ENCODE assay signal across 10 mouse cellular contexts in the genomic region with DNA sequence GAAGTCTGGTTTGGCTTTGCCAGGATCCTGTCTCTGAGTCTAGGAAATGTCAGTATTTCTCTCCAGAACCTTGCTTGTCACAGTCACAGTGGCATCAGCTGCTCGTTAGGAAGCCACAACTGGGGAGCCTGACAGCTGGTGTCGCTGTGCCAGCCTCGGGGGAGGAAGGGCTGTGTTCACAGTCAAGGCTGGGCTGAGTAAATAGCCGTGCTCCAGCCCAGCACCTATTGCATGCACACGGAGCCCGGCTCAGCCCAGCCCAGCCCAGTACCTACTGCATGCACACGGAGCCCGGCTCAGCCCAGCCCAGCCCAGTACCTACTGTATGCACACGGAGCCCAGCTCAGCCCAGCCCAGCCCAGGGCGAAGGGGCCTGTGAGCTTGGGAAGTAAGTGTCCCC. TPM values are rescaled to one million over a fixed set of nuclear protein-coding genes. Genes with fewer than 3 reads are reported as not detected.
DNase-seq lines count a peak whose midpoint lies in the region; ATAC-seq and TF ChIP-seq lines count a peak whose summit lies in the region.
"Had no signal": no experiment of that assay in that cellular context is flagged by ENCODE, and none has a peak within 500 bp of the region (broad histone marks: within the 10 kb centered on the region; RNA-seq: fewer than 3 reads in every experiment).

No protein-coding gene starts in this region.

- H3K4me2 ChIP-seq in midbrain, embryonic 13.5 days (replicated peaks): no peak overlapping the region
- H3K4me2 ChIP-seq: limb, embryonic 12.5 days had no signal

- 74% methylated on average over 10 of the region's 10 CpGs for WGBS in thymus, adult 2 months
- WGBS in midbrain, embryonic 13.5 days: 59% methylated on average over 10 of the region's 10 CpGs

- H3K27ac ChIP-seq in thymus, adult 2 months (ENCODE audit: control insufficient read depth, insufficient read depth, low read length): no peak overlapping the region
- peak overlapping the region; percentile 17 for H3K27ac ChIP-seq in midbrain, embryonic 13.5 days
- H3K27ac ChIP-seq: limb, embryonic 12.5 days had no signal

- TF ChIP-seq CTCF in thymus, adult 2 months (IDR thresholded peaks at IDR 0.05; ENCODE audit: borderline replicate concordance, control insufficient read depth, extremely low read depth, insufficient read depth, low read length, poor library complexity): no peak

- H3K4me1 ChIP-seq in thymus, adult 2 months (replicated peaks; ENCODE audit: control insufficient read depth, insufficient read depth, low read length): no peaks in the 10 kb centered on the region
- peaks cover 13% of the 10 kb centered on the region for H3K4me1 ChIP-seq in midbrain, embryonic 13.5 days (replicated peaks)

- no peaks in the 10 kb centered on the region for H3K9me3 ChIP-seq in midbrain, embryonic 13.5 days

- TF ChIP-seq POLR2A in thymus, adult 2 months (IDR thresholded peaks at IDR 0.05; ENCODE audit: control insufficient read depth, extremely low read depth, insufficient read depth, low read length, poor library complexity): no peak

- H3K36me3 ChIP-seq in thymus, adult 2 months (ENCODE audit: control insufficient read depth, insufficient read depth, low read length): no peaks in the 10 kb centered on the region
- H3K36me3 ChIP-seq in midbrain, embryonic 13.5 days: no peaks in the 10 kb centered on the region
- H3K36me3 ChIP-seq: limb, embryonic 12.5 days had no signal

- H3K27me3 ChIP-seq in thymus, adult 2 months (ENCODE audit: control insufficient read depth, insufficient read depth, low read length): no peaks in the 10 kb centered on the region
- H3K27me3 ChIP-seq in midbrain, embryonic 13.5 days: no peaks in the 10 kb centered on the region
- H3K27me3 ChIP-seq: limb, embryonic 12.5 days had no signal

- H3K4me3 ChIP-seq in thymus, adult 2 months (ENCODE audit: control insufficient read depth, insufficient read depth, low read length): no peak overlapping the region
- no peak overlapping the region for H3K4me3 ChIP-seq in midbrain, embryonic 13.5 days (replicated peaks)
- H3K4me3 ChIP-seq: limb, embryonic 12.5 days had no signal

- intact Hi-C loops in heart, postnatal 10 days (cut with DNase I): loop anchor here (1.0 to 2.0 kb wide), 3 partner anchors 39 to 103 kb away; no protein-coding TSS in a partner anchor

- peak; percentile 72 for ATAC-seq in midbrain, embryonic 13.5 days
- ATAC-seq in erythroid progenitor cell, adult 5-6 weeks (replicated peaks; ENCODE audit: low FRiP score, poor library complexity, severe bottlenecking): no peak

- DNase-seq in frontal cortex, postnatal 10 days (ENCODE audit: low spot score in 2 of 2): peak; percentile 33 to 39
- DNase-seq in frontal cortex, postnatal 14 days (ENCODE audit: low spot score in 2 of 2): no peak
- DNase-seq in thymus, adult 2 months: peak; percentile 32
- DNase-seq in thymus, postnatal 0 days (ENCODE audit: low spot score): no peak
- DNase-seq in MN1 (ENCODE audit: low spot score): no peak
- no peak for DNase-seq in heart, postnatal 10 days

- no peak overlapping the region; the same call in 1 of the 2 replicates for H3K9ac ChIP-seq in midbrain, embryonic 13.5 days (replicated peaks)
- H3K9ac ChIP-seq: limb, embryonic 12.5 days had no signal

RNA-seq across cellular contexts. Expression of a gene that starts 9.6 kb away (rescaled TPM):
- polyA plus RNA-seq in thymus, adult 2 months (2012; rRNA removed): 2.1 and 3.1 TPM in 2 replicates
- 0.15 and 0.25 TPM in 2 replicates for polyA plus RNA-seq in thymus, postnatal 0 days (2015; fragmentation: Nextera tagmentation; extraction: Ambion mirVana)
- polyA plus RNA-seq in midbrain, embryonic 13.5 days (2015; fragmentation: Nextera tagmentation; extraction: Ambion mirVana): 0.16 TPM in 1 of 2 replicates, not detected in the other
- under 1 TPM; 0.10 to 0.12 TPM for total RNA-seq in heart, postnatal 10 days (2021)
- not detected in 2 replicates for total RNA-seq in erythroid progenitor cell, adult 5-6 weeks (2015; ENCODE audit: low replicate concordance)
- not detected in 2 replicates for total RNA-seq in erythroid progenitor cell, adult 5-6 weeks (2017; ENCODE audit: low replicate concordance)
- total RNA-seq: CH12.LX had no signal

RNA-seq across cellular contexts. Expression of a gene that starts 10.9 kb away (rescaled TPM):
- 1.1 and 2.0 TPM in 2 replicates for polyA plus RNA-seq in thymus, adult 2 months (2012; rRNA removed)
- polyA plus RNA-seq in thymus, postnatal 0 days (2015; fragmentation: Nextera tagmentation; extraction: Ambion mirVana): 0.41 and 0.46 TPM in 2 replicates
- polyA plus RNA-seq in midbrain, embryonic 13.5 days (2015; fragmentation: Nextera tagmentation; extraction: Ambion mirVana): 2.5 and 3.1 TPM in 2 replicates
- total RNA-seq in heart, postnatal 10 days (2021): 1 to 10 TPM; 1.7 to 2.8 TPM
- total RNA-seq in erythroid progenitor cell, adult 5-6 weeks (2015; ENCODE audit: low replicate concordance): not detected in 2 replicates
- not detected in 2 replicates for total RNA-seq in erythroid progenitor cell, adult 5-6 weeks (2017; ENCODE audit: low replicate concordance)
- total RNA-seq: CH12.LX had no signal

RNA-seq across cellular contexts. Expression of a gene that starts 23.3 kb away (rescaled TPM):
- polyA plus RNA-seq in thymus, adult 2 months (2012; rRNA removed): not detected in 2 replicates
- polyA plus RNA-seq in thymus, postnatal 0 days (2015; fragmentation: Nextera tagmentation; extraction: Ambion mirVana): 0.15 and 0.25 TPM in 2 replicates
- 0.66 and 0.73 TPM in 2 replicates for polyA plus RNA-seq in midbrain, embryonic 13.5 days (2015; fragmentation: Nextera tagmentation; extraction: Ambion mirVana)
- not detected for total RNA-seq in heart, postnatal 10 days (2021)
- total RNA-seq in erythroid progenitor cell, adult 5-6 weeks (2015; ENCODE audit: low replicate concordance): not detected in 2 replicates
- not detected in 2 replicates for total RNA-seq in erythroid progenitor cell, adult 5-6 weeks (2017; ENCODE audit: low replicate concordance)
- total RNA-seq: CH12.LX had no signal

RNA-seq across cellular contexts. Expression of a gene that starts 27.7 kb away (rescaled TPM):
- polyA plus RNA-seq in thymus, adult 2 months (2012; rRNA removed): 35.0 and 54.4 TPM in 2 replicates
- 0.40 and 0.47 TPM in 2 replicates for polyA plus RNA-seq in thymus, postnatal 0 days (2015; fragmentation: Nextera tagmentation; extraction: Ambion mirVana)
- polyA plus RNA-seq in midbrain, embryonic 13.5 days (2015; fragmentation: Nextera tagmentation; extraction: Ambion mirVana): 0.07 and 0.22 TPM in 2 replicates
- not detected for total RNA-seq in heart, postnatal 10 days (2021)
- not detected in 2 replicates for total RNA-seq in erythroid progenitor cell, adult 5-6 weeks (2015; ENCODE audit: low replicate concordance)
- not detected in 2 replicates for total RNA-seq in erythroid progenitor cell, adult 5-6 weeks (2017; ENCODE audit: low replicate concordance)
- total RNA-seq: CH12.LX had no signal
- polyA plus RNA-seq: limb, embryonic 12.5 days had no signal

Comparison
In these comparisons a context has a peak if more than half of its experiments do, and no peak if none do; other contexts are left out.
1. DNase-seq: peak in frontal cortex, postnatal 10 days (2 of 2) and thymus, adult 2 months (single experiment); none in frontal cortex, postnatal 14 days (0 of 2), thymus, postnatal 0 days (single experiment), MN1 (single experiment) and heart, postnatal 10 days (0 of 2).